Mouse (Mus musculus) liver, embryonic 16.5 days (tissue): ENCODE data around the gene Rpl9-ps1. TPM values are rescaled to one million over a fixed set of nuclear protein-coding genes. Genes with fewer than 3 reads are reported as not detected.

ENCODE experiments used
- polyA plus RNA-seq: library from polyadenylated mRNA; unstranded; fragments of >200 nt; fragmentation: Nextera tagmentation; extraction: Ambion mirVana; gene quantifications from 2 replicates; pipeline ENCODE4 v1.2.1, GENCODE M21; 2015

The Rpl9-ps1 gene
- polyA plus RNA-seq, 1 experiment from 2014 or later, result not detected

Other genes with a start within 250 kb of the Rpl9-ps1 start
- gene Rasl10b, start 236.5 kb downstream of the Rpl9-ps1 start, polyA plus RNA-seq, result 0.02 and 0.07 TPM in 2 replicates
- gene Gas2l2, start 216.2 kb downstream of the Rpl9-ps1 start, polyA plus RNA-seq, result not detected in 2 replicates
- gene 1700020L24Rik, start 207.9 kb downstream of the Rpl9-ps1 start, polyA plus RNA-seq, result 1.7 and 2.4 TPM in 2 replicates
- gene Mmp28, start 182.6 kb downstream of the Rpl9-ps1 start, polyA plus RNA-seq, result 0.37 and 0.42 TPM in 2 replicates
- gene Taf15, start 172.5 kb downstream of the Rpl9-ps1 start, polyA plus RNA-seq, result 4.1 and 4.2 TPM in 2 replicates
- not detected in 2 replicates for gene Heatr9, start 123.4 kb downstream of the Rpl9-ps1 start, polyA plus RNA-seq
- 1.2 and 1.7 TPM in 2 replicates for gene Ccl5, start 115.1 kb downstream of the Rpl9-ps1 start, polyA plus RNA-seq
- 66.8 and 71.8 TPM in 2 replicates for gene Ccl9, start 67.0 kb downstream of the Rpl9-ps1 start, polyA plus RNA-seq
- 16.3 and 16.9 TPM in 2 replicates for gene Ccl6, start 52.5 kb downstream of the Rpl9-ps1 start, polyA plus RNA-seq
- gene Ccl3, start 3.7 kb upstream of the Rpl9-ps1 start, polyA plus RNA-seq, result 0.34 and 0.44 TPM in 2 replicates
- gene Ccl4, start 17.0 kb upstream of the Rpl9-ps1 start, polyA plus RNA-seq, result 0.48 and 0.50 TPM in 2 replicates
- 20.4 and 20.6 TPM in 2 replicates for gene Wfdc17, start 58.4 kb upstream of the Rpl9-ps1 start, polyA plus RNA-seq
- gene Wfdc18, start 63.4 kb upstream of the Rpl9-ps1 start, polyA plus RNA-seq, result 0.18 TPM in 1 of 2 replicates, not detected in the other
- 52.2 and 61.4 TPM in 2 replicates for gene Wfdc21, start 101.3 kb upstream of the Rpl9-ps1 start, polyA plus RNA-seq
- 5.6 and 7.2 TPM in 2 replicates for gene Heatr6, start 108.1 kb upstream of the Rpl9-ps1 start, polyA plus RNA-seq
- 4.6 and 5.9 TPM in 2 replicates for gene Hnf1b, start 204.4 kb upstream of the Rpl9-ps1 start, polyA plus RNA-seq